Mouse (Mus musculus) lung, postnatal 0 days (tissue): ENCODE measurements around the gene Kmt2b.

ENCODE experiments used
- CTCF ChIP-seq: IDR thresholded peaks from 2 replicates; pipeline ENCODE4 v1.5.1; 2016; ENCODE audit warnings: antibody characterized with exemption, mild to moderate bottlenecking
- EP300 ChIP-seq: IDR thresholded peaks from 2 replicates; pipeline ENCODE4 v1.6.1; 2016; ENCODE audit warnings: antibody characterized with exemption, mild to moderate bottlenecking, control low read depth

DNA sequence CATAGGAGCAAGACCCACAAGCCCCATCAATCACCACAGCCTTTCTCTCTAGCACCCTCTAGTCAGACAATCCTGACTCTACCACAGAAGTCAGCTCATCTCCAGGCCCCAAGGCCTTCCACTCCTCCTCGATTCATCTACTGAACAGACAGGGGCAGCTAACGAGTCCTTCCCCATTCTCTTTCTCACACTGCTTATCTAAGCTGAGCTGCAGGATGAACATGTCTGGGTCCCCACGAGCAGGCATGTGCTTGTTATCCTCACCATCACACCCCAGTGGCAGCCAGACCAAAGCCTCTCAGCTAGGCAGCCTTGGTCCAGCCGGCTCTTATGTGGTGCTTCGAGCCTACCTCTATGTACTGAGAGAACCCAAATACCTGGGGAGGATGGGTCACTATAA, 16.1 kb downstream of the Kmt2b start:
- TF ChIP-seq CTCF (no peak), EP300 (no peak)
